Mouse (Mus musculus) G1E (cell line): ENCODE data around the gene Ldhd.

ENCODE experiments used
- CTCF ChIP-seq: IDR thresholded peaks from 2 replicates; pipeline ENCODE4 v1.5.1; 2012; ENCODE audit warnings: low read depth, low read length, inconsistent platforms, mixed read lengths
- GATA1 ChIP-seq: IDR thresholded peaks from 2 replicates; pipeline ENCODE4 v1.6.1; 2012; ENCODE audit warnings: borderline replicate concordance, low read length, inconsistent platforms, mixed read lengths
- GATA2 ChIP-seq: IDR thresholded peaks from 2 replicates; pipeline ENCODE4 v1.6.1; 2012; ENCODE audit warnings: low read depth, low read length, inconsistent platforms, borderline replicate concordance
- POLR2AphosphoS5 ChIP-seq: IDR thresholded peaks from 2 replicates; pipeline ENCODE4 v1.6.1; 2012; ENCODE audit warnings: low read depth, low read length, inconsistent platforms; ENCODE audit not compliant: insufficient replicate concordance
- TAL1 ChIP-seq: conservative IDR thresholded peaks from 2 replicates; pipeline ENCODE4 v1.6.1; 2012; ENCODE audit warnings: low read depth, low read length, inconsistent platforms, mixed read lengths

GRCm38 (mm10) chr8:111630105-111630521 is at the start of gene Ldhd:
- TF ChIP-seq CTCF (no peak), GATA2 (no peak), GATA1 (no peak), POLR2AphosphoS5 (no peak), TAL1 (no peak)
